Mouse (Mus musculus) mouse trophoblast stem cell (cell line): Measurements from ENCODE around the gene 2610301B20Rik.
"Not testable (repeated sequence)": the region's sequence is repeated elsewhere in the genome, so short reads cannot be mapped to it uniquely, and the experiment has no call there.

Source experiments
- in situ Hi-C, 2 experiments: fragments of 300-500 bp; cut with MseI, MboI; formaldehyde crosslinking; loops; 2 replicates in 1 of 2; 3 replicates in 1 of 2; pipeline ENCODE4 v1.15.1; 2025

The 2610301B20Rik gene

DNA sequence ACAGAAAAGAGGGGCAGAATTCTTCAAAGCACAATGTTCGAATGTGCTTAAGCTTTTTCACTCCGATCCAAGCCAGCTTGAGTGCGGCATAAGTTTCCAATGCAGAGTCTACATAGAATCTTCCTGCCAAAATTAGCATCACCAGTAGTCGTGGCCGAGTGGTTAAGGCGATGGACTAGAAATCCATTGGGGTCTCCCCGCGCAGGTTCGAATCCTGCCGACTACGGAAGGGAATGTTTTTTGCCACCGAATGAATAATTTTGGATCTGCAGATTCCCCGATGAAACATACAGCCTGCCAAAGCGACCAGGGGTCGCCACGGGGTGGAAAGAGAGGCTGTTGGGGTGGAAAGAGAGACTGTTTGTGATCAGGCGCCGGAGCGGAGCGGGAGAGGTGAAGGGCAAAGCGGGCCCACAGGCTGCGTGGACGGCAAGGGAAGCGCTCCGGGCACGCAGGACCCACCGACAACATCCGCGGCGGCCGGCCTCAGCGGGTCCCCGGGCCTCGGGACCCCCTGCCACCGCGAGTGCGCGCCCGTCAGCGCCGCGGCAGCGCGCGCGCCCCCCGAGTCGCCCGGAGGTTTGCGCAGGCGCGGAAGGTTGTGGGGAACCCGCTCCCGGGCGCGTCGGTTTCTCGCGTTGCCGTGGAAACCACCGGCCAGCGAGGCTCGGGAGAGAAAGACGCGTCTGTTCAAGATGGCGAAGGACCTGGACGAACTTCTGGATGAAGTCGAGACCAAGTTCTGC lies at the start of gene 2610301B20Rik:
2610301B20Rik (plus strand) TSS at position 579 of the 746 bp plus-strand sequence.
- in situ Hi-C loops, result no loop called here

DNA sequence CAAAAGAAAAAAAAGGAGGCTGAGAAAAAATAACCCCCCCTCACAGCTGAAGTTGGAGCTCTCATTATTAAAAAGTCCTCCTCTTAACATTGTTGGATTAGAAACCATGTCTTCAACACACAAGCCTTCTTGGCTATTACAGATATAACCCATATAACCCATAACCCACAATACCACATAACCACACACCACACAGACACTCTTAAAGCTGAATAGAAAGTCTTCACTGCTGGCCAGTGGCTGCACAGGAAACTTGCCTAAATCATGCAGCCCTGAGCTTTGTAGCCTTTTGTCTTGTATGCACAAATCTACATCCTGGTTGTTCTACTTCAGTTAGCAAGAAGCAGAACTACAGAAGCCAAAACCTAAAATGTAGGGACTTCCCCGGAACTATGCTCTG lies 41.0 kb upstream of the 2610301B20Rik start:
- in situ Hi-C loops, result loop anchor here (25.0 kb wide), 1 partner anchor 546 kb away; no protein-coding TSS in a partner anchor

DNA sequence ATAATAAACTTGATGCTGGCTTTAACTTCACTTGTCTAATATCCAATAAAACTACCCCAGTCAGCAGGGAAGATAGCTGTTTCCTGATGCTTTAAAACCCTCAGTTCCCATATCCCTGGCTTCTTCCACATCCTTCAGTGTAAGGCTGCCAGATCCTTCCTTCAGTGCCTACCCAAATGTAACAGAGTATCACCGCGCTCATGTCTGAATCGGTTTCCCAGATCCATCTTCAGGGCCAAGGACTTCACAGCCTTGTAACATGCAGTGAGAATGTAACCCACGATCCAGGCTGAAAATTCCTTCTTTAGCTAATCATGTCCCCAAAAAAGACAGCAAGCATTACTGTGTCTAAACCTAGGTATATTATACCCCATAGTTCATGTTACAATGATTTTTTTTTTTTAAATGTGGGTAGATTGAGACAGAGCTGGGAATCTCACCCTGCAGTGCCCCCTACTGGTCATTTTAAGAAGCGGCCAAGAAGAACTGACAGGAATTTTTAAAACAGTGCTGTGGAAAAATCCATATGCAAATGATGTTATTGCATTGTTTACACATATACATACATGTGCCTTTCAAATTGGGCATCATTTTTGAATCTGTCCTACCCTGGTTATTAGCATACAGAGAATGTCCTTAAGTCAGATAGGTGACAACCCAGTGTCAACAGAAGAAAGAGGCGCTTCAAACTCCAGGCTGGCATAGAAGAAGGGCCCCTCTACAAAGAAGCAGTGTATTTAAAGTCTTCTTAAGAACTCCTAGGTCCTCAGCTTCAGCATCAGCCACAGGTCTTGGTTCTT lies 38.8 kb upstream of the 2610301B20Rik start:
- in situ Hi-C loops, result loop anchor here (25.0 kb wide), 1 partner anchor 548 kb away; no protein-coding TSS in a partner anchor

DNA sequence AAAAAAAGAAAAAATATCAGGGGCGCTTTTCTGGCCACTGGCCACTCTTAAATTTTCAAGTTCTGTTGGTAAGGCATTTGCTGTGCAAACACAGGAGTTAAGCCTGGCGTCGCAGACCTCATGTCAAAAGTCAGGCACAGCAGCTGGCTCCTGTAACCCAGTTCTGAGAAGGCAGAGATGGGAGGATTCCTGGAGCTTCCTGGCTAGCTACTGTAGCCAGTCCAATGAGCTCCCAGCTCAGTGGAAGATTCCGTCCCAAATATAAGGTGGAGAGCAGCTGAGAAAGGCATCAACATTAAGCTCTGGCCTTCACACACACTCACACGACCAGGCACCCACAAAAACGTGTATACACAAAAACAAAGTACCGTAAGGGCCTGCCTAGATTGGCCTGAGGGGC lies 28.4 kb upstream of the 2610301B20Rik start:
- in situ Hi-C loops, result loop anchor here (25.0 kb wide), 1 partner anchor 559 kb away; no protein-coding TSS in a partner anchor

DNA sequence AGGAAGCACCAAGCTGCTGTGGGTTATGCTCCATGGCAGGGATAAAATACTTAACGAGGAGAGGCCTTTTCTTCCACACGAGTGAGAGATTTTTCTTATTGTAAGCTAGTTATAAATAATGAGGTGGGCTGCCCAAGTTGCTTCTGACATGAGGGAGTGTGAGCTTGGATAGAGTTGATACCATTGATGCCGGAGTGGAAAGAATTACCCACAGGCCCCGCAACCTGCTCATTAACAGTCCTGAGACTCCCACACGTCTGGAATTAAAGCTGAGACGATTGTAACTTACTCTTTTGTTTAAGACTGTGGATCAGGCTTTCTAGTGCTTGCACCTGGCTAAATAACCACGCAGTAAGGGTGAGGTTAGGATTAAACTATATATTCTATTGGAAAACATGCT lies 24.5 kb upstream of the 2610301B20Rik start:
- in situ Hi-C loops, result loop anchor here (25.0 kb wide), 1 partner anchor 563 kb away; no protein-coding TSS in a partner anchor

DNA sequence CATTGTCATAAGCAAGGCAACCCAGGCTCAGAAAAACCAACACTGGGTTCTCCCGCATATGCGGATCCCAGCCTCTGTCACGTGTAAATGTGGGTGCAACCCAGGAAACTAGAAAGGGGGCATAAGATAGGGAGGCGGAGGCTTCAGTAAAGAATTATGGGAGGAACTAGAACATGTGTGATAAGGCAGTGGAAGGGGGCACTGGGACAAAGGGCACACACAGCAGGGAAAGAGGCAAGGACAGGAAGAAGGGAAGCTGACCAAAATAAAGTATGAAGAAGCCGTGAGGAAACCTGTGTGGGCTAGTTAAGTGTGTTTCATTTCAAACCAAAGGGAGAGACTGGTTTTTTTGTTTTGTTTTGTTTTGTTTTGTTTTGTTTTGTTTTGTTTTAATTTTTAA lies 23.3 kb upstream of the 2610301B20Rik start:
- in situ Hi-C loops, result no loop called here

DNA sequence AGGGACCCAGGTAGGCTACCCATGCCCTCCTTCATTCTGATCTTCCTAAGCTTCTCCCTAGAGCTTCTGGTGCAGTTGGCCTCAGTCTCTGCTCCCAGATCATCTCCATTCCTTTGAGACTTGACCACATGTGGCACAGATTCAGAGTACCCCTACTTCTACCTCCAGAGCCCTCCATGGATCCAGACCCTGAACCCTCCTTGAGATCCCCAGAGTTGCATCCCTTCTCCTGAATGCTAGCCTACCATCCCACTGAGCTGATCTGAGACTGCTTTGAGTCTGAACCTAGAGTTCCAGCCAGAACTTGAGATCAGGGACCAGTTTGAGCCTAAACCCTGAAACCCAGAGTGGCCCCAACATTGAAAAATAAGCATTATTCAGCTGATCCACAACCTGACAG lies 15.1 kb upstream of the 2610301B20Rik start:
- in situ Hi-C loops, result no loop called here

DNA sequence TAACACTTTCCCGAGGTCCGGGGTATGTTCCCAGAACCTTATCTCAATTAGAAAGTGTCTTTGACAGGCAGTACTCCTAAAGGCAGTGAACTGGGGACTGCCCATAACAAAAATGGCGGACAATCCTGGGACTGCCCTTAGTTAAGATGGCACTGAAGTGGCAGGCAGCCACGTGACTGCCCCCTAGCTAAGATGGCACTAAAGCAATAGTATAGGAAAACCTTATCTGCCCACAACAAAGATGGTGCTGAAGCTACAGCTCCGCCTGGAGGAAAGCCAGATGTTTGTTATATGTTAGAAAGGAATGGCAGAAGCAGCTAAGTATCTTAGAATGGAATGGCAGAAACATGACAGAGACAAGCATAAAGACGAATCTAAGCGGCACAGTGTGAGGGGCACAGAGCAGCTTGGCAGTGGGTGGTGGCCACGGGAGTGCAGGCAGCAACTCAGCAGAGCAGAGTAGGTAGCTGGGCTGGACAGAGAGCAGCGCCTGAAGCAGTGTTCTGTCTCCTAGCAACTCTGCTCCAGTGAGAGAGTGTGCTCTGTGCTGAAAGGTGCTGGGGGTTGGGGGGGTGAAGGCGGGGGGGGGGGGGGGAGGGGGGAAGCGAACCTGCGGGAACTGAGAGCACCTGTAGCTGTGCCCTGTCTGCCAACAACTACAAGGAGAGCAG lies 14.3 kb upstream of the 2610301B20Rik start:
- in situ Hi-C loops, result no loop called here

DNA sequence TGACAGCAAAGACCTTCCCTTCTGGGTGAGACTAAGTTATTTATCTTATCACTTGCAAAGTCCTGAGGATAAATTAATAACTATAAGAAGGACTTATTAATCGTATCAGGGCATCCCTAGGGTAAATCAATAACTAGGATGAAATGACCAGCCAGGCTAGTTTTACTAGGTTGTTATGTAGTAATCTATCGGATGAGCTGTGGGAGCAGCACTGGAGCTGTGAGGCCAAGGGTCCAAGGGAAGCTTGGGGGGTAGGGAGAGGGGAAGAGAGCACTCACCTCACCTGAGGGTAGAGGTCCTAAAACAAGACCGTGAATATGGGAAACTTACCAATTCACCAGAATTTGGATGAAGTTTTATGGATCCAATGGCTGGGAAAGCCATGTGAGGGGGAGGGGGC lies 13.5 kb upstream of the 2610301B20Rik start:
- in situ Hi-C loops, result no loop called here

DNA sequence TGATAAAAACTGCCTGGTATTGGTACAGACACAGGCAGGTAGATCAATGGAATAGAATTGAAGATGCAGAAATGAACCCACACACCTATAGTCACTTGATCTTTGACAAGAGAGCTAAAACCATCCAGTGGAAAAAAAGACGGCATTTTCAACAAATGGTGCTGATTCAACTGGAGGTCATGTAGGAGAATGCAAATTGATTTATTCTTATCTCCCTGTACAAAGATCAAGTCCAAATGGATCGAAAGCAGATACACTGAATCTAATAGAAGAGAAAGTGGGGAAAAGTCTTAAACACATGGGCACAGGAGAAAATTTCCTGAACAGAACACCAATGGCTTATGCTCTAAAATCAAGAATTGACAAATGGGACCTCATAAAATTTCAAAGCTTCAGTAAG lies 11.4 kb upstream of the 2610301B20Rik start:
- in situ Hi-C loops, result not testable (repeated sequence)

DNA sequence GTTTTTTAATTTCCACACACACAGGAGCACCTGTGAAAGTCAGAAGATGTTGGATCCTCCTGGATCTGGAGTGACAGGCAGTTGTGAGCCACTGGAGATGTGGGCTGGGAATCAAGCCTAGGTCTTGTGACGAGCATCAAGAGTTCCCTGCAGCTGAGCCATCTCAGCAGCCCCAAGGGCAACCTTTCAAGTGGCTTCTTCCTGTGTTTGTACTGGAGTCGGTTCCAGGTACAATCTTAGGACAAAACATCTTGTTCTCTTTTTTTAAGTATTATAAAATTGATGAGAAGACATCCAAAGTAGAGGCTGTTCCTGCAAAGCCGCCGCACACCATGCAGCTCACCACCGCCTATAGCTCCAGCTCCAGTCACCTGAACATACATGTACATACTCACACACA lies 2.1 kb upstream of the 2610301B20Rik start:
- in situ Hi-C loops, result no loop called here

DNA sequence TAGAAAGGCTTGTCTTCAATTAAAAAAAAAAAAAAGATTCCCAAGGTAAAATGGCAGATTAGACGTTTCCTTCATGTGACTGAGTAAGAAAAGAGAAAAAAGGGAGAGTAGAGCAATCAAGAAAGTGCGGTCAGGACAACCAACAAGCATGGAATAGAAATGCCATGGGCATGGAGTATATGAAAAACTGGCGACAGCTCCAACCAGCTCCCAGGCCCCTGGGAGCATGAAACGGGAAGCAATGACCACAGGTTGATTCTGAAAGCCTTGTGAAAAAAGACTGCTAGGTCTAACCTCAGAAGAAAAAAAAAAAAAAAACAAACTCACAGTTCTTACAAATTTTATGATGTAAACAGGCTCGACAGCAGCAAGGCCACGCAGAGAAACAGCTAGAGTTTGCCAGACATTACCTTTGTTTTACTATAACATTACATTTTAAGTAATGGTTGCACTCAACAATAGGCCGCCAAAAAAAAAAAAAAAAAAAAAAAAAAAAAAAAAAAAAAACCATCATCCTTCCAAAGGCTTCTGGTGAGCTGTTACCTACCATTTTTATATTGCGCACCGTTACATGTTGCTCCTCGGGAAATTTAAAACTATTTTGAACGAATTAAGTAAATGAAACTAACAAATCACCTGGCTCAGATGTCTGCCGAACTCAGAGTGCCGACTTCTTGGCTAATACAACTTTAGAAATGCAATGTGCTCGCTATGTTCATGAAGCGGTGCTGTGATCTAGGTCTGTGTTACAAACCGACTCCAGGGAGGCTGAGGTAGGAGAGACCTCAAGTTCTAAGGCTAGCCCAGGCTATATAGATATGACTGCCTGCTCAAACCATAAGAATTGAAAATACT lies 1.4 kb upstream of the 2610301B20Rik start:
- in situ Hi-C loops, result no loop called here

DNA sequence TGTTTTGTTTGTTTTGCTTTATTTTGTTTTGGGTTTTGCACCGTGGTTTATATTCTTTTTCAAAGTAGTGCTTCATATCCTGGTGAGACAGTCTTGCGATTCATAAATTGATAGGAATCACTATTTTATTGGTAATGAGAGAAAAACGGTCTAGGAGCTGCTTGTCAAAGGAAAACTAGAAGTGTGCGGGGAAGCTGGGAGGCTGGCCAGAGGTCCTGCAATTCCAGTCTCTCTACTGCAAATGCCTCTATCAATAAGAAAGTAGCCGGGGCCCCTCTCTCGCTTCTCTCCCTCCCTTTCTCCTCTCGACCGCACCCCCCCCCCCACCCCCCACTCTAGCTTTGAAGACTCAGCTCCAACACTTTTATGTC lies 764 bp upstream of the 2610301B20Rik start:
- in situ Hi-C loops, result no loop called here

DNA sequence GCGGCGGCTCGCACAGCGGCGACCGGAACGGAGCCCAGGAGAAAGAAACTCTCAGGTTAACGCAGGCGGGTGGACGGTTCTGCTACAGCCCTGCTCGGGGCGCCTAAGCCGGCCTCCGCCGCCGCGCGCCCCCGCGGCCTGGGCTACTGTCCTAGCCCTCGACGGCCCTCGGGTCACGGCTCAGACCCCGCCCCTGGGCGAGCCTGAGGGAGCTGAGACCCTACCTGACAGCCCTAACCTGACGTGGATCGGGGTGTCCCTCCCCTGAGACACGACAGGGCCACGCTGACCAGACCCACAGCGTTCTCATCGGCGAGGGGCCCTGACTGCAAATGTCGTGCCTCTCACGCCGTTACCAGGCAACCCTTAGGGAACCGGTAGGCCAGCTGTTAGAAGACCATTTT lies 422 bp downstream of the 2610301B20Rik start:
- in situ Hi-C loops, result no loop called here

DNA sequence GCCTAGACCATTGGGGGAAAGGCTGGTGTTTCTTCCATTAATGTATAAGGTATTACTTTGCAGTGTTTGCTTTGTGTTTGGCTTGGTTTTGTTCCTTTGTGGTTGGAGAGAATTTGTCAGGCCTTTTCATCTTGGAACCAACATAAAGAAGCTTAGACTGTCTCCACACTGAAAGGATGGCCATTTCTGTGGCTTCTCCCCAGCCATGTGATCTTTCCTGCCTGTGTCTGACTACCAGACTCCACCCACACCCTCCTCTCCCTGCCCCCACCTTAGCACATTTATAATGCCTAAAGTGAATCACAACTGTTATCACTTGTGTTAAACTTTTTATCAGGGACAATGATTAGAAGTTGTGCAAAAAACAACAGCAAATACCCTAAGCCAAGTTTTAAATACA lies 1.1 kb downstream of the 2610301B20Rik start:
- in situ Hi-C loops, result no loop called here

DNA sequence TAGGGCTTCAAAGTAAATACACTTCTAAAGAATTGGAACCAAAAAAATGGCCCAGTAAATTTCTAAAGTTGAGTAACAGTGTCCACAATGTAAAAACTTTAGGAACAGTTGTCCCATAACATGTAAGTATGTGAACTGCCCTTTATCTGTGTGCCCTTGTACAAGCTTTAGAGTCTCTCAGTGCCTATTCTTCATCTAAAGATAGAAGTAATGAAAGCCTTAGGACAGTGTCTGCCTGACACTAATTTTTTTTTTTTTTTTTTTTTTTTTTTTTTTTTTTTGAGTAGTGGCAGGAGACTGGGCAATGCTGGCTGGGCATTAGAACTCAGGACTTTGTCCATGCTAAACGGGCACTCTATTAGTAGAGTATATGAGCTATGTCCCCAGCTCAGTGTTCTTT lies 2.8 kb downstream of the 2610301B20Rik start:
- in situ Hi-C loops, result no loop called here

DNA sequence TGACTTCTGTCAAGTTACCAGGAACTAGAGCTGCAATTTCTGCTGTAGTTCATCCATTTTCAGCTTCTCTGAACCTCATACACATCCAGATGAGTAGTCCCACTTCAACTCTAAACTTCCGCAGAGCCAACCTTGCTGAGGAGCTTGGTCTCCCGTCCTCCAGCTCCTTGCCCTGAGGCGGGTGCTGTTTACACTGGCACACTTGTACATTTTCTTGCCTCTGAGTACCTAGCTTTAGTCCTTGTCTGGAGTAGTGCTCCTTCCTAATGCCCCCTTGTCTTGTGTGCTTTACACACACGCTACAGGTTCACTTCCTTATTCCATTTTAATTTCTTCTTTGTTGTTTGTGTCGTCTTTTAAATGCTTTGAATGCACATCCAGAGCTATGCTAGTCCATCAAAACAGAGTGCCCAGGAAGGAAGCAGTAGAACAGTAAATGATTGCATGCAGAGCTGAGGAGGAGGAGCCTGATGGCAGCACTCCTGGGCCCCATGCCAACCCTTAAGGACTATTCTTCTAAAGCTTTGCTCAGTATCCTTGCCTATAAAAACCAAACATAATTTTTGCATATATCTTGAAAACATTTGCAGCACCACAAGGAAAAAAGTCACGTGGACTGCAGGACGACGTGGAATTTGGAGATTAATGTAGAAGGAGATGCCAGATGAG lies 9.6 kb downstream of the 2610301B20Rik start:
- in situ Hi-C loops, result no loop called here

DNA sequence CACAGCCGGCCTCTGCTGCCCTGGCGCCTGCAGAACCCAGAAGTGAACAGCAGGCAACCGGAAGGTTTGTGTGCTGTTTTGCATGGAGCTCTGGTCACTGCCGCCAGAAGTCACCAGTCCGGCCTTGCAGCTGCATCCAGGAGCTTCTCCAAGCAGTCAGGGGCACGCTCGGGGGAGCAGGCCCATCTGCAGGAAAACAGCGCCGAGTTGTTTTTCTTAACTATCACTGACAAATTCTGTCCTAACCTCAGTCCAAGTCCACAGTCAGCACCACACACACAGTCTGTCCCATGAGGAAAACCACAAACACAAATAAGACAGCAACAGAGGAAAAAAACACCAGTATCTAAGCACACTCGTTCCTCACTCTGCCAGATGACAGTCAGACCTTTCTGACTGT lies 14.5 kb downstream of the 2610301B20Rik start:
- in situ Hi-C loops, result no loop called here

DNA sequence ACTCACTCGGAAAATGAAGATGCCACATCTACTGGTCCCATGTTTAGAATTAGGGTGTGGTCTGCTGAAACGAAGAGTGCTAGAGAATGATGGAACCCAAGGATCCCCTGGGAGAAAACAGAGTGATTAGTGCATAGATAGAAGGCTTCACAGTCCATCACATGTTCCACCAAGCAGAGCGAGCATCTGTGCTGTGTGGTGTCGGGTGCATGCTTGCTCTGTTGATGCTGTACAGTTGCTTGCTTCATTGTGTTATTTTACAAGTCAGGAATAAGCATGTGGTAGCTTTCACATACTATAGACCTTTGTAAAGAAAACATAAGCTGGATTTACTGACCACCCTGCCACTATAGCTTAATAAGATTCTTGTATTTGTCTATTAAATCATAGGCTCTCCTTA lies 22.0 kb downstream of the 2610301B20Rik start:
- in situ Hi-C loops, result no loop called here

DNA sequence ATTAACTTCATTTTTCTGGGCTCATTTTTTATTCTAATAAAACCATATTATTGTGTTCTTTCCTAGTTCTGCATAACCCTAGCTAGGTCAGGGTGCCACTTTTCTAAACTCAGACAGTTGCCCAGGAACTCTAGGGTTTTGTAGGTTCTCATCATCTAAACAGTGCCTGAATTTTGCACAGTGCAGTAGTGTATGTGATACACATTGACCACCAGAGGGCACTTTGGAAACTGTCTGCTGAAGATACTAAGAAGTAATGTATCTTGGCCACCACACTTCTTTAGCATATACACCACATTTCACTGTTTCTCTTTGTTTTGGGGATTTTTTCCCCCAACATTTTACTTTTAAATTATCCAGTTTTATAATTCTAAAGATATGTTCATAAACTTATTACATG lies 22.6 kb downstream of the 2610301B20Rik start:
- in situ Hi-C loops, result no loop called here
